Mouse (Mus musculus) megakaryocyte, embryonic 14.5 days (primary cell): ENCODE results near the gene Asgr1.

Experiments
- FLI1 ChIP-seq: IDR thresholded peaks from 2 replicates; pipeline ENCODE4 v1.6.1; 2012; ENCODE audit warnings: low read length, inconsistent platforms, mixed read lengths
- GATA1 ChIP-seq: IDR thresholded peaks from 3 replicates; pipeline ENCODE4 v1.6.1; 2012; ENCODE audit warnings: mixed read lengths, low read length, inconsistent platforms, borderline replicate concordance

DNA sequence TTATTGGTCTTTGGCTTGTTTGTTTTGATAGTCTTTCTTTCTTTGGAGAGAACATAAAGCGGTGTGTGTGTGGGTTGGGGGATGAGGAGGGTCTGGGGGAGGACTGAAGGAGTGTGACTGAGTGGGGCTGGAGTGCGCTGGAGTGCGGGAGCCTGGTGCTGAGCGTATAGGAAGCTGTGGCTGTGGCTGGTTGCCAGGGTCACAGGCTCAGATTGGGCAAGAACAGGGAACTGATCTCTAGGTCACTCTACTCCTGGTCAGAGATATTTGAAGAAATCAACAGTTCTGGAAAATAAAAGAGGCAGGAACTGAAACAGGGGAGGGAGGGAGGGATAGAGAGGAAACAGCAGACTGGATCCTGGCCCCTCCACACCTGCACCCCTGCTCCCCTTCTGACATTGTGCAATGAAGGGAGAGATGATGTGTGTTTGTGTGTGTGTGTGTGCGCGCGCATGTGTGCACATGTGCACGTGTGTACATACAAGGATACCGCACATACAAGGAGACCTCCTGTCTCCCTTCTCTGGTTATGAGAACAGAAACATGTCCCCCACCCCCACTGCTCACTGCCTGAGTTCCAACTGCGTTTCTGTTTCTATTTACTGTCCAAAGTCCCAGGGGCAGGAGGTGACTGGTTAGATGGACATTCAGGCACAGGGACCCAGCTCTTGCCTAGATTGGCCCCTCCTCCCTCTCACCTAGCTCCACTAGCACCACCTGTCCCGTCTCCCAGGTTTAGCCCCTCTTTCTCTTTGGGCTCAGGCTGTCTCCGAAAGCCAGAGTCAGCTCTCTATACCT is 38.3 kb downstream of the Asgr1 start, which contains the start of gene Asgr2:
- TF ChIP-seq GATA1: no peak
- no peak for TF ChIP-seq FLI1
